Mouse (Mus musculus) hindbrain, embryonic 14.5 days (tissue): ENCODE measurements around the gene Rnf183. TPM values are rescaled to one million over a fixed set of nuclear protein-coding genes. Genes with fewer than 3 reads are reported as not detected.

Experiments
- ATAC-seq: fragments of 200-750 bp; cut with Nextera tagmentation; 2 replicates; pipeline ENCODE4 v1.8.0; 2017; ENCODE audit warnings: moderate number of reproducible peaks, mild to moderate bottlenecking, moderate TSS enrichment, moderate library complexity; ENCODE audit not compliant: low FRiP score
- DNase-seq: peaks from one replicate; pipeline ENCODE4 v3.0.0-alpha.2; 2015; ENCODE audit warnings: low spot score
- H3K27ac ChIP-seq: fragments of 300-500 bp; sonication (generic); 2 replicates; pipeline ENCODE4 v1.5.1; 2014; ENCODE audit warnings: mild to moderate bottlenecking, moderate library complexity
- H3K27me3 ChIP-seq: fragments of 300-500 bp; sonication (generic); 2 replicates; pipeline ENCODE4 v1.6.1; 2014; ENCODE audit warnings: mild to moderate bottlenecking, low read length, mixed read lengths; ENCODE audit not compliant: control insufficient read depth, insufficient read depth
- H3K36me3 ChIP-seq: fragments of 300-500 bp; sonication (generic); replicated peaks from 2 replicates; pipeline ENCODE4 v1.6.1; 2014; ENCODE audit not compliant: control insufficient read depth, insufficient read depth
- H3K4me1 ChIP-seq: fragments of 300-500 bp; sonication (generic); replicated peaks from 2 replicates; pipeline ENCODE4 v1.6.1; 2014; ENCODE audit warnings: antibody characterized with exemption, low read length, mixed read lengths; ENCODE audit not compliant: control insufficient read depth, insufficient read depth
- H3K4me2 ChIP-seq: fragments of 300-500 bp; sonication (generic); replicated peaks from 2 replicates; pipeline ENCODE4 v1.6.1; 2014; ENCODE audit warnings: mild to moderate bottlenecking, moderate library complexity
- H3K4me3 ChIP-seq: fragments of 300-500 bp; sonication (generic); replicated peaks from 2 replicates; pipeline ENCODE4 v1.5.1; 2014; ENCODE audit warnings: mild to moderate bottlenecking, low read length
- H3K9ac ChIP-seq: fragments of 300-500 bp; sonication (generic); 2 replicates; pipeline ENCODE4 v1.6.1; 2014
- H3K9me3 ChIP-seq: fragments of 300-500 bp; sonication (generic); 2 replicates; pipeline ENCODE4 v1.6.1; 2016; ENCODE audit warnings: low read length; ENCODE audit not compliant: control insufficient read depth
- WGBS: fragments of 180-500 bp; shearing (Covaris S2); extraction: QIAGEN DNeasy Blood & Tissue Kit; methylation state at CpG from one replicate; pipeline ENCODE4 v1.1.7; 2014; 5-methylcytosine and 5-hydroxymethylcytosine counted together
- polyA plus RNA-seq: library from polyadenylated mRNA; unstranded; fragments of >200 nt; fragmentation: Nextera tagmentation; extraction: Ambion mirVana; gene quantifications from 2 replicates; pipeline ENCODE4 v1.2.1, GENCODE M21; 2014

Gene Rnf183
- polyA plus RNA-seq, 1 experiment from 2014 or later, result not detected

DNA sequence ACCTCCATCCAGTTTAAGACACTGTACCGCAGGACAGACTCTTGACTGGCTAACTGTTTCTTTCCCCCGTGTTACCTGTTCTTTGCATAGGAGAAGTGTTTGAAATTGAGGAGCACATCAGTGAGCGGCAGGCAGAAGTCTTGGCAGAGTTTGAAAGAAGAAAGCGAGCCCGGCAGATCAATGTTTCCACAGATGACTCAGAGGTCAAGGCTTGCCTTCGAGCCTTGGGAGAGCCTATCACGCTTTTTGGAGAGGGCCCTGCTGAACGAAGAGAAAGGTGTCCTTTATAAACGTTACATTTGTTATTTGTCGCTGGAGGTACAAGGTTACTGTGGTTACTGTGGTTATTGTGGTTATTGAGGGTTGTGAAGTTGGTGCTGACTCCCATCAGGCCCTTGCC, 23.4 kb downstream of the Rnf183 start:
- ATAC-seq (no peak), DNase-seq (no peak)
- Histone ChIP-seq H3K9ac (no peak overlapping the region), H3K36me3 (peaks cover 55% of the 10 kb centered on the region), H3K27me3 (no peaks in the 10 kb centered on the region), H3K9me3 (no peaks in the 10 kb centered on the region), H3K4me1 (peaks cover 19% of the 10 kb centered on the region; the same call in 1 of the 2 replicates), H3K4me3 (no peak overlapping the region), H3K4me2 (no peak overlapping the region), H3K27ac (no peak overlapping the region)
- 95% methylated on average over 10 of the region's 10 CpGs for WGBS

GRCm38 (mm10) chr4:62410325-62410724, 24.7 kb downstream of the Rnf183 start:
- Histone ChIP-seq H3K27ac (no peak overlapping the region), H3K9ac (no peak overlapping the region), H3K36me3 (peaks cover 42% of the 10 kb centered on the region), H3K9me3 (no peaks in the 10 kb centered on the region), H3K4me1 (peaks cover 27% of the 10 kb centered on the region; the same call in 1 of the 2 replicates), H3K4me2 (peak overlapping the region; percentile 53), H3K4me3 (no peak overlapping the region), H3K27me3 (no peaks in the 10 kb centered on the region)
- ATAC-seq, result no peak
- 93% methylated on average over 2 of the region's 2 CpGs for WGBS
- no peak for DNase-seq

- ATAC-seq (no peak), DNase-seq (no peak)
- H3K4me1 ChIP-seq, result peaks cover 27% of the 10 kb centered on the region; the same call in 1 of the 2 replicates
- H3K4me2 ChIP-seq, result peak overlapping the region; percentile 53
- H3K9me3 ChIP-seq, result no peaks in the 10 kb centered on the region
- H3K9ac ChIP-seq, result peak overlapping the region; percentile 77
- no peak overlapping the region for H3K27ac ChIP-seq
- no peaks in the 10 kb centered on the region for H3K27me3 ChIP-seq
- WGBS, result 46% methylated on average over 6 of the region's 6 CpGs
- peaks cover 35% of the 10 kb centered on the region for H3K36me3 ChIP-seq
- H3K4me3 ChIP-seq, result peak overlapping the region; percentile 74
These were observed 25.4 kb downstream of the Rnf183 start for GRCm38 (mm10) chr4:62409615-62410014.

- Histone ChIP-seq H3K27ac (peak within 1 kb of the TSS; percentile 82), H3K9me3 (no peaks in the 10 kb centered on the region), H3K27me3 (no peaks in the 10 kb centered on the region), H3K4me3 (peak within 1 kb of the TSS; percentile 74), H3K36me3 (peaks cover 34% of the 10 kb centered on the region), H3K4me1 (peaks cover 27% of the 10 kb centered on the region; the same call in 1 of the 2 replicates), H3K9ac (peak within 1 kb of the TSS; percentile 77), H3K4me2 (peak within 1 kb of the TSS; percentile 53)
- DNase-seq, result peak; percentile 100
- WGBS, result under 1% methylated on average over 39 of the region's 39 CpGs
- peak; percentile 99 for ATAC-seq
These were observed 26.3 kb downstream of the Rnf183 start, which contains the start of the genes Cdc26 and Prpf4 for GRCm38 (mm10) chr4:62408601-62409282. Gene Cdc26 (minus strand): TSS chr4:62408642. Gene Prpf4 (plus strand): TSS chr4:62408797.

DNA sequence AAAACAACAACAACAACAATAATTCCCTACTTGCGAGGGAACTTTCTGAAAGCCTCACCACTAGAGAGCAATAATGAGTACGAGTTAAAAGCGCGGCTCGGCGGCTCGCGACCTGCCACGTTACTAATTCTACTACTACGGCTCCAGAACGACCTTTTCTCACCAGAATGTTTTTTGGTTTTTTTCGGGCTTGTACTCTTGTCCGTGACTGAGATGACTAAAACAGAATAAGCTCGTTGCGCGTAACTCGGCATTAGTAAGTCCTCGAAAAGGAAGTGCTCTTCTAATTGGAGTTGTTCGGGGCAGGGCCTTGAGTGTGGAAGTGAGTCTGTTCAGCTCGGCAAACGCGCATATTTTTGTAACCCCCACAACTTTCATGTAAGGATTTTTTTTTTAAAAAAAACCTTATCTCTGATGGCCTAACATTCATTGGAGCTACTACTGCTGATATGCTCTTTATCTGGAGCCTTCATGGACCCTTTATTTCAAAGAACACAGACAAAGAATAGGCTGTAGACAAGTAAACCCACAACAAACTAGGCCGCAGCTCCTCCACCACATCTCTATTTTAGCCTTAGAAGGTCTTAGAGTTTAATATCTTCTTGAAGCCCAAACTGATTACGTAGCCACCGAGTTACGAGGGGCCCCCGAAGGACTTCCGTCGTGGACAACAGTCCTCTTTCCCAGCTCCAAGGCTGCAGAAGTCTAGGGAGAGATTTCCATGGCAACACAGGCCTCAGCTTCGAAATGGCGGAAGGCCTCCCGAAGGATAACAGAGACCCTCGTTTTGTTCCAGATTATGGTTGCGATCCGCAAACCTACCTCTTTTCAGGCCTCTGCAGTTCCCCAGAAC, 27.1 kb downstream of the Rnf183 start:
- peaks cover 27% of the 10 kb centered on the region; the same call in 1 of the 2 replicates for H3K4me1 ChIP-seq
- WGBS, result under 1% methylated on average over 35 of the region's 35 CpGs
- ATAC-seq, result peak; percentile 66
- H3K9ac ChIP-seq, result peak overlapping the region; percentile 77
- peaks cover 27% of the 10 kb centered on the region for H3K36me3 ChIP-seq
- H3K4me3 ChIP-seq, result peak overlapping the region; percentile 74
- no peaks in the 10 kb centered on the region for H3K9me3 ChIP-seq
- H3K27ac ChIP-seq, result peak overlapping the region; percentile 48
- no peaks in the 10 kb centered on the region for H3K27me3 ChIP-seq
- DNase-seq, result peak; percentile 72
- peak overlapping the region; percentile 44 for H3K4me2 ChIP-seq

DNA sequence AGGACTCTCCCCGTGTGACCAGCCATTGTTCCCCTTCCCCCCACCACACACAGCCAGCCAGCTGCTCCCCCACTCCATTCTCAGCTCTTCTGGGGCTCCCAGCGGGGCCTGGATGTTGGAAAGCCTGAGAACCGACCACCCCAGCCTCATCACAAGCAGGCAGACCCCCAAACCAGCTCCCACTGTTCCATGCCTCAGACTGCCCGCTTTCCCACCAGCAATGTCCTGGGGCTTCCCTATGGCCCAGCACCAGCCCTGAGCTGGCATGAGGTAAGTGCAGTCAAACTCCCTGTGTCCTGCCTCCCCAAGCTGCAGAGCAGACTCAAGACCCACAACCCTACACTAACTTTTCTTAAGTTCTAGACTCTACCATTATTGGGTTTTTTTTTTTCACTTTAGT, 28.9 kb downstream of the Rnf183 start:
- peaks cover 27% of the 10 kb centered on the region; the same call in 1 of the 2 replicates for H3K4me1 ChIP-seq
- H3K4me2 ChIP-seq, result no peak overlapping the region
- peaks cover 27% of the 10 kb centered on the region for H3K36me3 ChIP-seq
- no peaks in the 10 kb centered on the region for H3K27me3 ChIP-seq
- ATAC-seq (no peak), DNase-seq (no peak)
- H3K27ac ChIP-seq, result no peak overlapping the region
- H3K9ac ChIP-seq, result no peak overlapping the region
- 73% methylated on average over 4 of the region's 4 CpGs for WGBS
- no peaks in the 10 kb centered on the region for H3K9me3 ChIP-seq
- no peak overlapping the region for H3K4me3 ChIP-seq

DNA sequence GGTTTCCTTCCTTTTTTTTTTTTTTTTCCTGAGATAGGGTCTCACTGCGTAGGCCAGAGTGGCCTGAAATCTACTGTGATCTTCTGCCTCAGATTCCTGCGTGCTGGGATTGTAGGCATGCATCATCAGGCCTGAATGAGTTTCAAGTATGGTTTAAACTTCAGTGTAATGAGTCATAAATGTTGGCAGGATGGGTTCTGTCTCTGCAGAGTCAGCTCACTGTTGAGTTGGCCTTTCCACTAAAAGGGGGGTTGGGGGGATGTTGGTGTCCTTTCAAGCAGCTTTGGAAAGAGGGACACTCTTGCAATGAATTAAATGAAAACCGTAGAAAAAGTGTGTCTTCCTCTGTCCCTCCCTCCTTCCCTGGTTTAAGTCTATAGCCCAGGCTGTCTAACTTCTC, 36.1 kb downstream of the Rnf183 start:
- Histone ChIP-seq H3K9ac (no peak overlapping the region), H3K4me3 (no peak overlapping the region), H3K27ac (no peak overlapping the region), H3K4me1 (no peaks in the 10 kb centered on the region), H3K9me3 (no peaks in the 10 kb centered on the region), H3K36me3 (peaks cover 85% of the 10 kb centered on the region), H3K27me3 (no peaks in the 10 kb centered on the region), H3K4me2 (no peak overlapping the region)
- WGBS, result 93% methylated on average over 3 of the region's 3 CpGs
- ATAC-seq, result no peak
- no peak for DNase-seq

- H3K4me3 ChIP-seq, result no peak overlapping the region
- WGBS, result 88% methylated on average over 4 of the region's 4 CpGs
- H3K4me1 ChIP-seq, result no peaks in the 10 kb centered on the region
- H3K9me3 ChIP-seq, result no peaks in the 10 kb centered on the region
- DNase-seq, result no peak
- no peaks in the 10 kb centered on the region for H3K27me3 ChIP-seq
- no peak overlapping the region for H3K4me2 ChIP-seq
- ATAC-seq, result no peak
- no peak overlapping the region for H3K27ac ChIP-seq
- H3K9ac ChIP-seq, result no peak overlapping the region
- peaks cover 90% of the 10 kb centered on the region for H3K36me3 ChIP-seq
These were observed 37.3 kb downstream of the Rnf183 start for GRCm38 (mm10) chr4:62397616-62398365.

- Histone ChIP-seq H3K9me3 (no peaks in the 10 kb centered on the region), H3K27ac (no peak overlapping the region), H3K4me2 (no peak overlapping the region), H3K27me3 (no peaks in the 10 kb centered on the region), H3K9ac (no peak overlapping the region), H3K36me3 (peaks cover 87% of the 10 kb centered on the region), H3K4me3 (no peak overlapping the region), H3K4me1 (no peaks in the 10 kb centered on the region)
- WGBS, result 93% methylated on average over 1 of the region's 1 CpGs
- DNase-seq (no peak), ATAC-seq (no peak)
These were observed 39.2 kb downstream of the Rnf183 start for GRCm38 (mm10) chr4:62395806-62396205.
